In genomic region chr17:48592457-48592856, GRCm38 (mm10) we compare ENCODE assay signal across 26 mouse cellular contexts.
"Had no signal": no experiment of that assay in that cellular context is flagged by ENCODE, and none has a peak within 500 bp of the region (broad histone marks: within the 10 kb centered on the region; RNA-seq: fewer than 3 reads in every experiment).

No protein-coding gene starts in this region.

- ATAC-seq: hindbrain, postnatal 0 days; intestine, embryonic 16.5 days; liver, embryonic 12.5 days had no signal

- H3K27ac ChIP-seq: heart, adult 2 months; heart, embryonic 13.5 days; heart, embryonic 15.5 days; hindbrain, embryonic 13.5 days; hindbrain, embryonic 15.5 days; hindbrain, postnatal 0 days; layer of hippocampus, adult 2 months; left cerebral cortex, adult 2 months; limb, embryonic 13.5 days; limb, embryonic 15.5 days; liver, embryonic 12.5 days; liver, embryonic 14.5 days had no signal

- H3K4me2 ChIP-seq: heart, embryonic 11.5 days; heart, embryonic 13.5 days; heart, embryonic 15.5 days; hindbrain, embryonic 13.5 days; hindbrain, embryonic 15.5 days; limb, embryonic 13.5 days; limb, embryonic 15.5 days; liver, embryonic 12.5 days had no signal

- H3K4me3 ChIP-seq: heart, adult 2 months; heart, embryonic 13.5 days; heart, embryonic 15.5 days; hindbrain, embryonic 13.5 days; hindbrain, embryonic 15.5 days; layer of hippocampus, adult 2 months; left cerebral cortex, adult 2 months; limb, embryonic 13.5 days; limb, embryonic 15.5 days; liver, embryonic 12.5 days had no signal

- H3K9ac ChIP-seq: heart, embryonic 13.5 days; heart, embryonic 15.5 days; hindbrain, embryonic 13.5 days; hindbrain, embryonic 15.5 days; limb, embryonic 13.5 days; limb, embryonic 15.5 days; liver, embryonic 12.5 days; liver, embryonic 14.5 days had no signal

- H3K27me3 ChIP-seq: heart, embryonic 13.5 days; heart, embryonic 15.5 days; hindbrain, embryonic 13.5 days; hindbrain, embryonic 15.5 days; limb, embryonic 13.5 days; limb, embryonic 15.5 days; liver, embryonic 12.5 days had no signal

- DNase-seq: gastrocnemius, postnatal 14 days; gastrocnemius, postnatal 36 days; heart, adult 11 months; heart, adult 2 months; heart, postnatal 14 days; heart, postnatal 36 days; kidney, adult 11 months; kidney, adult 2 months; kidney, adult 9 months; kidney, postnatal 10 days; kidney, postnatal 25 days; kidney, postnatal 4 days; left cerebral cortex, postnatal 4 days had no signal

- H3K4me1 ChIP-seq: heart, embryonic 15.5 days; hindbrain, embryonic 13.5 days; hindbrain, embryonic 15.5 days; limb, embryonic 13.5 days; limb, embryonic 15.5 days; liver, embryonic 12.5 days had no signal

- H3K36me3 ChIP-seq: heart, embryonic 13.5 days; heart, embryonic 15.5 days; hindbrain, embryonic 13.5 days; hindbrain, embryonic 15.5 days; limb, embryonic 13.5 days; limb, embryonic 15.5 days; liver, embryonic 12.5 days had no signal

- H3K9me3 ChIP-seq: heart, embryonic 13.5 days; heart, embryonic 15.5 days; hindbrain, embryonic 13.5 days; hindbrain, embryonic 15.5 days; limb, embryonic 15.5 days had no signal
